Mouse (Mus musculus) E14TG2a.4 (cell line): ENCODE measurements at regions not wholly inside any gene's neighbourhood (a gene's known extent, or its start where the extent isn't known, plus 50 kb on each side); places are given as distances from the start of the nearest gene placed in this dataset.
A peak's percentile ranks its signal among the peaks of the same experiment; 100 is the strongest.

Experiments used
- H3K27me3 ChIP-seq: 2 replicates; pipeline ENCODE4 v1.6.1; 2014; ENCODE audit warnings: low read length, control low read depth; ENCODE audit not compliant: insufficient read depth
- H3K36me3 ChIP-seq: 2 replicates; pipeline ENCODE4 v1.6.1; 2014; ENCODE audit warnings: low read length, control low read depth; ENCODE audit not compliant: insufficient read depth
- H3K4me1 ChIP-seq: replicated peaks from 2 replicates; pipeline ENCODE4 v1.6.1; 2014; ENCODE audit warnings: low read depth, low read length, control low read depth
- H3K4me3 ChIP-seq: replicated peaks from 2 replicates; pipeline ENCODE4 v1.5.1; 2014; ENCODE audit warnings: mild to moderate bottlenecking, low read length
- H3K9me3 ChIP-seq: 2 replicates; pipeline ENCODE4 v1.6.1; 2014; ENCODE audit warnings: low read length, control low read depth
- CTCF ChIP-seq: conservative IDR thresholded peaks from 2 replicates; pipeline ENCODE4 v1.5.1; 2014; ENCODE audit warnings: low read length
- NANOG ChIP-seq: IDR thresholded peaks from 2 replicates; pipeline ENCODE4 v1.6.1; 2014; ENCODE audit warnings: borderline replicate concordance, low read length, mixed read lengths
- POU5F1 ChIP-seq: IDR thresholded peaks from 2 replicates; pipeline ENCODE4 v1.6.1; 2014; ENCODE audit warnings: low read length, borderline replicate concordance

GRCm38 (mm10) chr13:99583841-99584240, 67.5 kb upstream of the Map1b start:
- Histone ChIP-seq H3K27me3 (no peaks in the 10 kb centered on the region), H3K4me3 (no peak overlapping the region), H3K9me3 (peaks cover 9% of the 10 kb centered on the region; the same call in 1 of the 2 replicates), H3K4me1 (peaks cover 19% of the 10 kb centered on the region), H3K36me3 (no peaks in the 10 kb centered on the region)
- TF ChIP-seq NANOG (no peak), POU5F1 (no peak), CTCF (no peak)

GRCm38 (mm10) chr13:99580296-99580695, 64.0 kb upstream of the Map1b start:
- H3K9me3 ChIP-seq, result peaks cover 9% of the 10 kb centered on the region; the same call in 1 of the 2 replicates
- TF ChIP-seq NANOG (peak; percentile 70; the same call in 1 of the 2 replicates), CTCF (no peak)
- no peak overlapping the region for H3K4me3 ChIP-seq
- H3K27me3 ChIP-seq, result no peaks in the 10 kb centered on the region
- H3K4me1 ChIP-seq, result peaks cover 19% of the 10 kb centered on the region
- no peaks in the 10 kb centered on the region for H3K36me3 ChIP-seq

DNA sequence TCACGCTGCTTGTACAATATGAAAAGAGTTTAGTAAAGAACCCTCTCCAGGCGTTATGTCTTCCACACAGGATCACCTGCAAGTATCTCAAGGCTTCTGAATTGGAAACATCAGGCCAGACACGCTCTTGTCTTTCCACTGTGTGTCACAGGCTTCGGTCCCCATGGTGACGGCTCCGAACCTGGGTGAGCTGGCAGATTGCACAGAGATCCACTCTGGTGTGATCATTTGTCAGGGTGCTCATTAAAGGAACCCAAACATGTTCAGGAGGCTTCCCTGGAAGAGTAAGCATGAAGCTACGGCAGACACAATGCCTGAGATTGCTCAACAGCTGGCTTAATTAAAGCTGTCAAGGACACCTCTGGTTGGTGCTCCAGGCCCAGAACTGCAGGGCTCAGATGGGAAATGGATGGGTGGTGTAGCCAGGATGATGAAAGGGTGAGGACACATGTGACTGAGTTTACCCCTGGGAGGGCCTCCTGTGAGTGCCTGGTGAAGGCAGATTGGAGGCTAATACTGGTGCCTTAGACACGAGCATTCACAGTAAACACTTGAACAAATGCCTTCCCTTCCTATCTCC, 63.3 kb upstream of the Map1b start:
- Histone ChIP-seq H3K27me3 (no peaks in the 10 kb centered on the region), H3K36me3 (no peaks in the 10 kb centered on the region), H3K9me3 (peaks cover 9% of the 10 kb centered on the region; the same call in 1 of the 2 replicates), H3K4me3 (no peak overlapping the region), H3K4me1 (peaks cover 19% of the 10 kb centered on the region)
- no peak for TF ChIP-seq CTCF
- peak; percentile 34; the same call in 1 of the 2 replicates for TF ChIP-seq NANOG
- no peak for TF ChIP-seq POU5F1

DNA sequence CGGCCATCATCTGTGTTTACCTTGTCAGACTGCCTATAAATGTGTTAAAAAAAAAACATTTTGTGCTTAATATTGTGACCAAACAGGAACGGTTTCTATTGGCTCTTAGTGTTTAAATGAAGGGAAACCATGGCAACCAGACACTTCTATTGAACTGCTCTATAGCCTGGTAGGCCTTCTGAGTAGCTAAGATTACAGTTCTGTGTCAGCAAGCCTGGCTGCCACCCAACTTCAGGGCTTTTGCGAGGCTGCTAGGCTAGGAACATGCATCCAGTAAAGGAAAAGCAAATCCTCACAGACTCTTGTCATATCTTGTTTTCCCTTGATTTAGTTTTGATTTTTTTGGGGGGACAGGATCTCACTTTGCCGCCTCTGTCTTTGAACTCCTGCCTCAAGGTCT, 61.3 kb upstream of the Map1b start:
- Histone ChIP-seq H3K4me3 (no peak overlapping the region), H3K36me3 (no peaks in the 10 kb centered on the region), H3K27me3 (peaks cover 3% of the 10 kb centered on the region; the same call in 1 of the 2 replicates), H3K9me3 (peaks cover under 1% of the 10 kb centered on the region; the same call in 1 of the 2 replicates), H3K4me1 (peaks cover 15% of the 10 kb centered on the region)
- TF ChIP-seq CTCF (no peak), POU5F1 (no peak), NANOG (no peak)

GRCm38 (mm10) chr13:99573021-99573420, 56.7 kb upstream of the Map1b start:
- TF ChIP-seq CTCF, result no peak
- TF ChIP-seq NANOG, result no peak
- no peak for TF ChIP-seq POU5F1
- Histone ChIP-seq H3K27me3 (peaks cover 3% of the 10 kb centered on the region; the same call in 1 of the 2 replicates), H3K4me1 (no peaks in the 10 kb centered on the region), H3K9me3 (no peaks in the 10 kb centered on the region), H3K4me3 (no peak overlapping the region), H3K36me3 (no peaks in the 10 kb centered on the region)

DNA sequence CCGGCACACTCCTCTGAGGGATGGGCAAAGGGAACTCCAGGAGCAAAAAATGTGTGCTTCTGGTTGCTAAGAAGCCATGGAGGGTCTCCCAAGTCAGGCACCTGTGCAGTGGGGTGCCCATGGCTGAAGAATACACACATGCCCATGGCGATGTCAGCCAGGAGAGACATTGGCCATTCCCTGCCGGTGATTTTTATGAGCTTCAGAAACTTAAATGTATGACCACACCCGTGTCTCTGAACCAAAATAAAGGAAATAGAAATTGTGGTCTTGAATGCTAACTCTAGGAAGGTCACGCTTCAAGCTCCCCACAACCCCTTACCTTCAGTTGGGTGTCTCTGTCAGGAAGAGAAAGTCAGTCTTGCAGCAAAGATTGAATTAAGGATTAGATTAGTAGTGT, 56.0 kb upstream of the Map1b start:
- H3K4me3 ChIP-seq, result no peak overlapping the region
- peaks cover 3% of the 10 kb centered on the region; the same call in 1 of the 2 replicates for H3K27me3 ChIP-seq
- no peaks in the 10 kb centered on the region for H3K4me1 ChIP-seq
- no peak for TF ChIP-seq CTCF
- TF ChIP-seq NANOG, result no peak
- no peak for TF ChIP-seq POU5F1
- H3K9me3 ChIP-seq, result no peaks in the 10 kb centered on the region
- H3K36me3 ChIP-seq, result no peaks in the 10 kb centered on the region
